Mouse (Mus musculus) left cerebral cortex, postnatal 36 days (tissue): ENCODE results near the gene Eif4e1b. TPM values are rescaled to one million over a fixed set of nuclear protein-coding genes. Genes with fewer than 3 reads are reported as not detected.

Source experiments
- DNase-seq, 2 experiments: peaks; one replicate each; pipeline ENCODE4 v3.0.0; 2021 to 2022; ENCODE audit warnings: low spot score in 2 of 2, mixed read lengths in 1 of 2
- intact Hi-C: fragments of 180-260 bp; cut with DNase I; formaldehyde crosslinking; loops from one replicate; pipeline ENCODE4 v1.15.1; 2025
- total RNA-seq, 2 experiments: library from RNA; stranded (reverse); gene quantifications; 2 replicates each; pipeline ENCODE4 v1.2.3; 2021

The Eif4e1b gene
- total RNA-seq, 2 experiments from 2014 or later: not detected

DNA sequence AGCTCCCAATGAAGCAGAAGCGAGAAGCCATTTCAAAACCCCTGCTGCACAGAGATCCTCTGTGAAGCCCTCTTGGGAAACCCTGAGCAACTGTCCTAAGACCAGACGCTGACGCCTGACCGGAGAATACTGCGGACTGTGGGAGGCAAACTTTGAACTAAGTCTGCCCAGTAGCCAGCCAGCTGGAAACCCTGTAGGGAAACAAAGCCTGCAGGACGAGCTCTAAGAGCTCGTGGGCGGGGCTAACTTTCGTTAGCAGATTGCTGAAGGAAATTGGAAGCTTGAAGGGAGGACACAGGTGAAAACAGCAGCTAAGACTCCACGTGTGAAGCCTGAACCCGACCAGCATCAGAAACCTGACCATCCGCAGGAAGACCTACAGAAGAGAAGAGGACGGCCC, 45.7 kb downstream of the Eif4e1b start:
- no peak for DNase-seq
- intact Hi-C loops: no loop called here

GRCm38 (mm10) chr13:54836351-54837030, 52.7 kb downstream of the Eif4e1b start:
- DNase-seq: no peak
- intact Hi-C loops: no loop called here

GRCm38 (mm10) chr13:54837061-54837460, 53.3 kb downstream of the Eif4e1b start:
- no peak for DNase-seq
- intact Hi-C loops: no loop called here

DNA sequence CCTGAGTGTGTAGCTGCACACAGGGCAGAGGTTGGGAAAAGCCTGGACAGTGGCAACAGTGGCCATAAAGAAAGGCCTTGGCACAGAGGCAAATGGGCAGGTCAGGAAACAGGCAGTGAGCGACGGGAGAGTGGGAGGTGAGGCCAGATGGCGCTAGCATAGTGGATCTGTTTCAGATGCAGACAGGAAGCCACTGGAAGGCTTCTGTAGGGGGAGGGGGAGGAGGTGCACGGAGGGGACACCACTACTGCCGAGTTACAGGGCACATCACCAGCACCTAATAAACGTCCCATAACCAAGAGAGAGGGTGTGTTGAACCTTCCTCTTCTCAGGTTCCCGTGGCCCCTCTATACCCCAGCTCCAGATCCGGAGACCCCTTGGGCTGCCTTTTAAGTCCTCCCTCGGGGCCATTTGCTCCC, 53.7 kb downstream of the Eif4e1b start:
- intact Hi-C loops: no loop called here
- DNase-seq: peak; percentile 32 to 35

Other genes starting within 250 kb of the Eif4e1b start
- gene 4833439L19Rik, start 218.6 kb upstream of the Eif4e1b start, total RNA-seq: 100 to 1,000 TPM; 135 to 140 TPM
- 10 to 100 TPM; 24.1 to 27.8 TPM for gene Arl10, start 209.0 kb upstream of the Eif4e1b start, total RNA-seq
- 10 to 100 TPM; 21.7 to 27.3 TPM for gene Nop16, start 193.9 kb upstream of the Eif4e1b start, total RNA-seq
- 100 to 1,000 TPM; 136 to 157 TPM for gene Higd2a, start 193.8 kb upstream of the Eif4e1b start, total RNA-seq
- gene Cltb, start 172.7 kb upstream of the Eif4e1b start, total RNA-seq: 100 to 1,000 TPM; 308 to 344 TPM
- gene Faf2, start 162.2 kb upstream of the Eif4e1b start, total RNA-seq: 10 to 100 TPM; 46.1 to 63.6 TPM
- gene Rnf44, start 90.1 kb upstream of the Eif4e1b start, total RNA-seq: 100 to 1,000 TPM; 160 to 179 TPM
- under 1 TPM; 0.27 TPM for gene Cdhr2, start 82.5 kb upstream of the Eif4e1b start, total RNA-seq
- 100 to 1,000 TPM; 127 to 128 TPM for gene Gprin1, start 34.1 kb upstream of the Eif4e1b start, total RNA-seq
- 1,000 to 10,000 TPM in 1 of 2 experiments, 100 to 1,000 TPM in 1; 882 to 1,002 TPM for gene Sncb, start 17.4 kb upstream of the Eif4e1b start, total RNA-seq
- 10 to 100 TPM; 76.5 to 86.1 TPM for gene Tspan17, start 5.4 kb downstream of the Eif4e1b start, total RNA-seq
- gene Unc5a, start 165.4 kb downstream of the Eif4e1b start, total RNA-seq: 100 to 1,000 TPM in 1 of 2 experiments, 10 to 100 TPM in 1; 96.3 to 101 TPM
- 1 to 10 TPM; 1.1 to 1.7 TPM for gene Hk3, start 237.4 kb downstream of the Eif4e1b start, total RNA-seq